Mouse (Mus musculus) hindbrain, embryonic 10.5 days (tissue): ENCODE measurements around the gene 2810408A11Rik. TPM values are rescaled to one million over a fixed set of nuclear protein-coding genes. Genes with fewer than 3 reads are reported as not detected.

Experiments used
- DNase-seq: peaks from one replicate; pipeline ENCODE4 v3.0.0-alpha.2; 2017; ENCODE audit warnings: low spot score
- H3K27ac ChIP-seq: fragments of 300-500 bp; sonication (generic); 2 replicates; pipeline ENCODE4 v1.5.1; 2016; ENCODE audit warnings: mild to moderate bottlenecking, moderate library complexity
- H3K27me3 ChIP-seq: fragments of 300-500 bp; sonication (generic); 2 replicates; pipeline ENCODE4 v1.6.1; 2016; ENCODE audit warnings: mild to moderate bottlenecking; ENCODE audit not compliant: poor library complexity, insufficient read depth, severe bottlenecking
- H3K36me3 ChIP-seq: fragments of 300-500 bp; sonication (generic); 2 replicates; pipeline ENCODE4 v1.6.1; 2016; ENCODE audit warnings: mild to moderate bottlenecking, moderate library complexity
- H3K4me1 ChIP-seq: fragments of 300-500 bp; sonication (generic); replicated peaks from 2 replicates; pipeline ENCODE4 v1.6.1; 2016; ENCODE audit warnings: mild to moderate bottlenecking
- H3K4me3 ChIP-seq: fragments of 300-500 bp; sonication (generic); 2 replicates; pipeline ENCODE4 v1.5.1; 2016; ENCODE audit warnings: mild to moderate bottlenecking, moderate library complexity
- H3K9me3 ChIP-seq: fragments of 300-500 bp; sonication (generic); 2 replicates; pipeline ENCODE4 v1.6.1; 2016; ENCODE audit warnings: mild to moderate bottlenecking, moderate library complexity
- WGBS: fragments of 180-500 bp; shearing (Covaris S2); methylation state at CpG from one replicate; pipeline ENCODE4 v1.1.7; 2016; 5-methylcytosine and 5-hydroxymethylcytosine counted together
- polyA plus RNA-seq: library from polyadenylated mRNA; unstranded; fragments of >200 nt; fragmentation: Nextera tagmentation; extraction: Ambion mirVana; gene quantifications from 2 replicates; pipeline ENCODE4 v1.2.1, GENCODE M21; 2016

2810408A11Rik gene
- polyA plus RNA-seq, 1 experiment from 2014 or later, result 15.2 TPM

- under 1% methylated on average over 42 of the region's 42 CpGs for WGBS
- Histone ChIP-seq H3K4me1 (peaks cover 50% of the 10 kb centered on the region), H3K27me3 (no peaks in the 10 kb centered on the region), H3K36me3 (peaks cover 36% of the 10 kb centered on the region), H3K27ac (peak overlapping the region; percentile 99), H3K9me3 (no peaks in the 10 kb centered on the region), H3K4me3 (peak overlapping the region; percentile 98)
- peak; percentile 97 for DNase-seq
Observed at GRCm38 (mm10) chr11:69901406-69901846, 639 bp upstream of the 2810408A11Rik start.

- Histone ChIP-seq H3K36me3 (peaks cover 20% of the 10 kb centered on the region), H3K4me1 (peaks cover 53% of the 10 kb centered on the region), H3K27me3 (no peaks in the 10 kb centered on the region), H3K9me3 (no peaks in the 10 kb centered on the region), H3K4me3 (peak overlapping the region; percentile 98), H3K27ac (peak overlapping the region; percentile 99)
- DNase-seq, result no peak
- 31% methylated on average over 4 of the region's 4 CpGs for WGBS
Observed at GRCm38 (mm10) chr11:69899870-69900269, 917 bp downstream of the 2810408A11Rik start.

DNA sequence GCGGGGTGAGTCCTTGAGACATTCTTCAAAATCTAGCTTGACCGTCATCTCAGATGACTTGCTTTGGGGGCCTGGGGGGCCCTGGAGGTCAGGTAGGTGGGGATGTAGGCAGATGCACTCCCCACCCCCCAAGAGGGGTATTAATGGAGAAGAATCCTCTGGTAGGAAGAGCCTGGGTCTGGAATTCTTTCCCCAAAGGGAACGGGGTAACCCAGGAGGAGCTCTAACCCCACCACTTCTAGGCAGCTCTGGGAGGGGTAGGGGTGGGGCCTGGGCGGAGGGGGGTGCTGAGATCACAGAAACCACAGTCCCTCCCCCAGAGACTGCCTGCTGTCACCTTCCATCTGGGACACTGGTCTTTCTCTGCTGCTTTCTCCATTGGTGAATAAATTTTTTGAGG, 5.5 kb downstream of the 2810408A11Rik start, which contains the start of gene Acap1:
Gene Acap1 (minus strand): TSS at position 249 of the 400 bp plus-strand sequence.
- H3K9me3 ChIP-seq, result no peaks in the 10 kb centered on the region
- DNase-seq, result no peak
- peaks cover 33% of the 10 kb centered on the region for H3K4me1 ChIP-seq
- H3K36me3 ChIP-seq, result no peaks in the 10 kb centered on the region
- 0 out of 2 replicates have a peak within 1 kb of the TSS, but pooled peaks have one; percentile 16 for H3K27ac ChIP-seq
- no peak within 1 kb of the TSS for H3K4me3 ChIP-seq
- WGBS, result 75% methylated on average over 4 of the region's 4 CpGs
- no peaks in the 10 kb centered on the region for H3K27me3 ChIP-seq

GRCm38 (mm10) chr11:69894671-69895070, 6.1 kb downstream of the 2810408A11Rik start:
- no peak overlapping the region for H3K27ac ChIP-seq
- WGBS, result 85% methylated on average over 5 of the region's 5 CpGs
- H3K36me3 ChIP-seq, result no peaks in the 10 kb centered on the region

DNA sequence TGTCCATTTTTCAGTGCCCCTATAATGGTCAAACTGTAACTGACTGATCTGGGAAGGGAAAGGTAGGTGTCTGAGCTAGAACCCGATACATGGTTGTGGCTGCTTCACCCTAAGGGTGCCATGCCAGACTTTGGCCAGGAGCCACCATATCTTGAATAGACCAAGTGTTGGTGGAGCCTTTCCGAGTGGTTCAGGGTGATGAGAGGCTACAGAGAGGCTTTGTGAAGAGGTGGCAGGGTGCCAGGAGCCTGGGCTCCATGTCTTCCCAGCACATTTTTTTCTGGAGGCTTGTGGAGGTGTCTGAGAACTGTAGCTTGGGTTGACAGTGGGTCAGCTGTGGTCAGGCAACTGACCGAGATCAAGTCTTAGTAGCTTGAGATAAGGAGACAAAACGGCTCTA, 9.3 kb downstream of the 2810408A11Rik start:
- Histone ChIP-seq H3K4me3 (no peak overlapping the region), H3K9me3 (no peaks in the 10 kb centered on the region), H3K4me1 (0 out of 2 replicates have a peak, but pooled peaks cover 8% of the 10 kb centered on the region), H3K36me3 (no peaks in the 10 kb centered on the region), H3K27ac (no peak overlapping the region), H3K27me3 (no peaks in the 10 kb centered on the region)
- DNase-seq, result no peak
- whole genome bisulfite sequencing, result 85% methylated on average over 4 of the region's 4 CpGs

More at GRCm38 (mm10) chr11:69894671-69895070, 6.1 kb downstream of the 2810408A11Rik start:
- no peaks in the 10 kb centered on the region for H3K27me3 ChIP-seq
- H3K4me1 ChIP-seq, result peaks cover 26% of the 10 kb centered on the region
- no peak overlapping the region for H3K4me3 ChIP-seq
- DNase-seq, result no peak
- H3K9me3 ChIP-seq, result no peaks in the 10 kb centered on the region

- H3K27me3 ChIP-seq, result peaks cover 5% of the 10 kb centered on the region
- WGBS, result 75% methylated on average over 8 of the region's 8 CpGs
- DNase-seq, result no peak
- H3K36me3 ChIP-seq, result no peaks in the 10 kb centered on the region
- H3K4me1 ChIP-seq, result peaks cover 16% of the 10 kb centered on the region; the same call in 1 of the 2 replicates
- H3K9me3 ChIP-seq, result no peaks in the 10 kb centered on the region
- H3K4me3 ChIP-seq, result no peak overlapping the region
- H3K27ac ChIP-seq, result 0 out of 2 replicates have a peak overlapping the region, but pooled peaks have one; percentile 12
Observed at GRCm38 (mm10) chr11:69886907-69887635, 13.7 kb downstream of the 2810408A11Rik start.

DNA sequence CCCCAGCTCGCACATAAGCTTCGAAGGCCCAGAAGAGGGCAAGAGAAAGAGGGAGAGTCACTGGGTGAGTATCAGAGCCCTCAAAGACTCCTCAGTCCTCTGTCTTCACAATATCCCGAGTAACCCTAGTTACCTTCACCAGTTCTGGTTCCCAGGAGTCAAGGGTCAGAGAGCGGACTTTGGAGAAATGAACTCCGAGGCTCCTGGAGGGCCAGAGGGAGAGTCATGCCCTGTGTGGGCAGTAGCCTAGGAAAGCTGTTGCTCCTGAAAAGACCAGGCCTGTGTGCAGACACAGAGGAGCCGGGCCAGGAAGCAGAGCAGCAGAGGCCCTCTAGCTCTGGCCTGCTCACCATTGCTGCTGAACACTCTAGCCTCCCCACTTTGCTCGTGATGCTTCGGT, 16.1 kb downstream of the 2810408A11Rik start:
- Histone ChIP-seq H3K4me3 (no peak overlapping the region), H3K27ac (peak overlapping the region; percentile 40), H3K9me3 (no peaks in the 10 kb centered on the region), H3K4me1 (peaks cover 34% of the 10 kb centered on the region), H3K36me3 (no peaks in the 10 kb centered on the region), H3K27me3 (peaks cover 13% of the 10 kb centered on the region)
- 84% methylated on average over 8 of the region's 8 CpGs for WGBS
- DNase-seq, result no peak

DNA sequence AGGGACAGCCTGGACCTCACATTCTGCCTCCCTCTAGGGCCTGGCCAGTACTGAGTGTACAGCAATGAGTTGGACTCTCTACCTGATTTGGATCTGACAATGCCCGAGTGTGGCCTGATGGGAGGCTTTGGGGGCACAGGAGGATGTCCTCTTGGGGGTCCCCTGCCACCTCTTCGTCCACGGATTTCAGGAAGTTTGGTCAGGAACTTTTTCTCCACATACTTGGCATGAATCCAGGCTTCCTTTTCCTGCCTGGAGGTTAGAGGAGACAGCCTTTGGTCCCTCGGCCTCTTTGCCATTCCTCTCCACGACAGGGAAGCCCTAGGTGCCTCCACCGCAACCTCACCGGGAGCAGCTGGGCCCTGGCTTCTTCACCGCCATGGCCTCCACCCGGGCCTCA, 16.5 kb downstream of the 2810408A11Rik start:
- H3K36me3 ChIP-seq, result no peaks in the 10 kb centered on the region
- H3K4me1 ChIP-seq, result peaks cover 39% of the 10 kb centered on the region
- peaks cover 18% of the 10 kb centered on the region for H3K27me3 ChIP-seq
- H3K27ac ChIP-seq, result peak overlapping the region; percentile 40; the same call in 1 of the 2 replicates
- no peak overlapping the region for H3K4me3 ChIP-seq
- no peaks in the 10 kb centered on the region for H3K9me3 ChIP-seq
- WGBS, result 80% methylated on average over 9 of the region's 9 CpGs
- no peak for DNase-seq

DNA sequence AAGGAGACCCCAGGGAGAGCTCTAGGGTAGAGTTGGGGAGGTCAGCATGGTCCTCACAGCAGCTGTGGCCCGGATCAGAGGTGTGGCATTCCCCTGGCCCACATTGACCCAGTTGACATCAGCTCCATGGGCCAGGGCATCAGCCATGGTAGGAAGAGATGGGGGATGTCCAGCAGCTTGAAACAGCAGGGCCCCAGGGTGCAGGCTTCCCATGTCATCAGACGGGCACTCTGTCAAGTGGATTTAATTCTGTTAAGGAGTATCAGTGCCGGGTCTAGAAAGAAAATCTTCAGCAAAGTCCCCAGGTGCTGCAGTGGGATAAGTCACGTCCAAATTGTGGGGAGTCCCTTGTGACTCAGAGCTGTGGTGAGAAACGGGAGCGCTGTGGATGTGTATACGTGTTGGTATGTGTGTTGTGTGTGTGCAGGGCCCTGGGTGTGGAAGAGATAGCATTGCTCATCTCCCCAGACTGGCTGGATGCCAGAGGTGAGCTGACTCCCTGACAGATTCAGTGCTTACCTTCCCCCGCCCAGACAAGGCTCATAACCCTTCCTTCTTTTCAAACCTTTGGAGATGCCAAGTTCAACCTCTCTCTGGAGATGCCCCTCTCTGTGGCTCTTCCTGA, 17.1 kb downstream of the 2810408A11Rik start:
- H3K36me3 ChIP-seq, result no peaks in the 10 kb centered on the region
- H3K4me3 ChIP-seq, result no peak overlapping the region
- peaks cover 22% of the 10 kb centered on the region for H3K27me3 ChIP-seq
- no peak for DNase-seq
- no peaks in the 10 kb centered on the region for H3K9me3 ChIP-seq
- no peak overlapping the region for H3K27ac ChIP-seq
- H3K4me1 ChIP-seq, result peaks cover 45% of the 10 kb centered on the region
- 91% methylated on average over 8 of the region's 8 CpGs for WGBS

DNA sequence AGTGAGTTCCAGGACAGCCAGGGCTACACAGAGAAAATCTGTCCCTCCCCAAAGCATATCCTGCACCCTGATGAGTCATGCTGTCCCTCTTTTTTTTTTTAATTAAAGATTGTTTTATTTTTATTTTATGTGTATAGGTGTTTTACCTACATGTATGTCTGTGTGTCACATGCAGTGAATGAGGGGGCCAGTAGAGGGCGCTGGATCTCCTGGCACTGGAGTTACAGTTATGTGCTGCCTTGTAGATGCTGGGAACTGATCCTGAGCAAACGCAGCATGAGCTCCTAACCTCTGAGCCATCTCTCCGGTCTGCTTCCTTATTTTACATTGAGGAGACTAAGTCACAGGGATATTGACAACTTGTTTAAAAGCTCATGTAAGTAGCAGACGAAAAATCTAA, 17.7 kb downstream of the 2810408A11Rik start:
- Histone ChIP-seq H3K4me3 (no peak overlapping the region), H3K27ac (no peak overlapping the region), H3K36me3 (no peaks in the 10 kb centered on the region), H3K27me3 (peaks cover 22% of the 10 kb centered on the region), H3K9me3 (no peaks in the 10 kb centered on the region), H3K4me1 (peaks cover 50% of the 10 kb centered on the region)
- 67% methylated on average over 4 of the region's 4 CpGs for WGBS
- DNase-seq, result peak; percentile 27

DNA sequence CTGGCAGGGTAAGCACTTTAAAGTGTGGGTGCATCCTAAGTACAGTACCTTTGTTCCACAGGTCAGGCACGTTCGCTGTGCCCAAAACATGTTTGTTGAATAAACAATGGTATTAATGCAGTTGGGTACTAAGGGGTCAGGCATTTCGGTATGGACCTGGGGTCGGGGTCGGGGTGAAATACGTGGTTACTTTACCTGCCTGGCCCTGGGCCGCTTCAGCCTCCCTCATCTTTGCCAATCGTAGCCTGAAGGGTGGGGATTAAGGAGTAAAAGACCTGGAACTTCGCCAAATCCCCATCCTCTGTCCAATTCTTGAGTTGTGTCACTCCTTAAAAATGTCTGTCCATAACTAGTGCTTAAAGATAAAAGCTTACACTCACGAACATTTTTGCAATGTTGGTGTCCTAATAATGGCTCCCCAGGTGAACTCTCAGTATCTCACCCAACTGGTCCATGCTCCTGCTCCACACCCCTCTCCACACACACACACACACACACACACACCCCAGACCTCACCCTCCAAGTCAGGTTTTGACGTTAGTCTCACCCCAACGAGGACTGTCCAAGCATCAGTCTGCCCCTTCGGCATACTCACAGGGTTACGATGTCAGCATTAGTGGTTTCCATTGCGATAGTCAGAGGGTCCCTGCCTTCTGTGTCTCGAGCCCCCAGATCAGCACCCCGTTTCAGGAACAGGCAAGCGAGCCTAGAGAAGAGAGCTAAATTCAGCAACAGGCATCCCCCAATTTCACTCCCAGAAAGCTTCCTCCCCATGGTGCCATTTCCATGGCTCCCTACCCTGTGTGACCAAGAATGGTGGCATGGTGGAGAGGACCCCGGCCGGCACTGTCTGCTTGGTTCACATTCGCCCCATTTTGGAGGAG, 18.8 kb downstream of the 2810408A11Rik start:
- H3K27me3 ChIP-seq, result peaks cover 22% of the 10 kb centered on the region
- 62% methylated on average over 21 of the region's 21 CpGs for WGBS
- H3K9me3 ChIP-seq, result no peaks in the 10 kb centered on the region
- DNase-seq, result no peak
- peak overlapping the region; percentile 87 for H3K27ac ChIP-seq
- H3K4me1 ChIP-seq, result peaks cover 61% of the 10 kb centered on the region
- H3K36me3 ChIP-seq, result no peaks in the 10 kb centered on the region
- peak overlapping the region; percentile 62 for H3K4me3 ChIP-seq

DNA sequence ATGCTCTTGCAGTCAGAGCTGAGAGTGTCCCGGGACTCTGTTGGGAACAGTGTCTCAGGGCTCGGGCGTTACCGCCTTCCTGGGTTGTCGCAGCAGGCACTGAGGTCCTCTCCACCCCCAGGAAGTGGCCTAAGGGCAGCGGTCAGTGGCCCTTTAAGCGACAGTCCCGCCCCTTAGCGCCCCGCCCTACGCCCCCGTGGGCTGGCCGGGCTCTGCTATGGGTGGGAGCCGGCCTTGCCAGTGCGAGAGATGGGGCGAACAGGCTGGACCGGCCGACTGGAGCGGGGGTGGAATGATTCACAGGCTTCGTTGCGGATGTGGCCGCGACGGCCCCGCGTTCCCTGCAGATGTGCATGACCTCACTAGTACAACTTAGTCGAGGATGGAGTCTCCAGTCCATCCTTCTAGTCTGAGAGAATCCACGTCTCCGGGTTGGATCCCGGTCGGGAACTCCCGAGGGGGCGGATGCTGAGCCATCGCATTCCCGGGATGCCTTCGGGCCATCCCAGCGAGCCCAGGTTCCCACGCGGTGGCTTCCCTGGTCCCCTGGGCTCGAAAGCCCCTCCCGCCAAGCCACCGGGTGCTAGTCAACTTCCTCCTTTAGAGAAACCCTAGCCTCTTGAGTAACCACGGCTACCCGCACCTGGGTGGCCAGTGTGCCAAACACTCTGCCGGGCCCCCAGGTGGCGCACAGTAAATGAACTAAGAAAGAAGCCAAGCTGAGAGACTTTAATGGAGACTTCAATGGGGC, 19.8 kb downstream of the 2810408A11Rik start, which contains the start of gene Kctd11:
Gene Kctd11 (minus strand): TSS at position 554 of the 751 bp plus-strand sequence.
- Histone ChIP-seq H3K27me3 (peaks cover 22% of the 10 kb centered on the region), H3K36me3 (no peaks in the 10 kb centered on the region), H3K4me3 (peak within 1 kb of the TSS; percentile 62), H3K27ac (peak within 1 kb of the TSS; percentile 87), H3K4me1 (peaks cover 71% of the 10 kb centered on the region), H3K9me3 (no peaks in the 10 kb centered on the region)
- peak; percentile 87 for DNase-seq
- under 1% methylated on average over 46 of the region's 46 CpGs for WGBS
